Mouse (Mus musculus): ENCODE data around the gene B3galnt1.

GRCm38 (mm10) chr3:69532687-69533086, 66.1 kb downstream of the B3galnt1 start:
- no peak for TF ChIP-seq CTCF (IDR thresholded peaks at IDR 0.05; ENCODE audit: low read depth, low read length)
- no peak for TF ChIP-seq POLR2A (IDR thresholded peaks at IDR 0.05; ENCODE audit: borderline replicate concordance, low read depth, low read length)
